Mouse (Mus musculus): ENCODE measurements around the gene Tm7sf3.

Tm7sf3 gene

GRCm38 (mm10) chr6:146660591-146660990 lies 18.0 kb upstream of the Tm7sf3 start:
- no peak for DNase-seq (ENCODE audit: low spot score)

GRCm38 (mm10) chr6:146653197-146653596 lies 10.6 kb upstream of the Tm7sf3 start:
- no peak for DNase-seq (ENCODE audit: low spot score)

DNA sequence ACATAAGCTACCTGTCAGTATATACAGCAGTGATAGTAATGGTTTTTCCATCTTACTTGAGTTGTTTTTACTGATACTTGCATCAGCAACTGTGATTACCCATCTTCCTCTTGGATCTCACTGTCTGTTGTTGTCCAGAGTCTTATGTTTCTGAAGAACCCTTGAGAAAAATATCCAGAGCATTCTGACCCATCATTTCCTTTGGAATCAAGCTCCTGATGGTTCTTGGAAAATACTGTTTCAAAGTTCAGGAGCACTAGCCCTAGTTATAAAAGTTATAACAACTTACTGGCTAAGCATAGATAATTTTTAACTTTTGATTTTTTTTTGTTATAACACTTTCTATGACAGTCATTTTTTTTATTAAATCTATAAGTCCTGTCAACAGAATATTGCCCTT lies 8.8 kb upstream of the Tm7sf3 start:
- no peak for DNase-seq (ENCODE audit: low spot score)

GRCm38 (mm10) chr6:146650013-146650412 lies 7.4 kb upstream of the Tm7sf3 start:
- DNase-seq (ENCODE audit: low spot score): no peak

GRCm38 (mm10) chr6:146643184-146643570 lies 553 bp upstream of the Tm7sf3 start:
- no peak for DNase-seq (ENCODE audit: low spot score)

GRCm38 (mm10) chr6:146641621-146642210 lies 908 bp downstream of the Tm7sf3 start:
- DNase-seq (ENCODE audit: low spot score): no peak

GRCm38 (mm10) chr6:146640991-146641390 lies 1.6 kb downstream of the Tm7sf3 start:
- no peak for DNase-seq (ENCODE audit: low spot score)

- no peak for DNase-seq (ENCODE audit: low spot score)
Observed at GRCm38 (mm10) chr6:146640068-146640965, 2.3 kb downstream of the Tm7sf3 start.

GRCm38 (mm10) chr6:146636482-146636881 lies 6.1 kb downstream of the Tm7sf3 start:
- DNase-seq (ENCODE audit: low spot score): no peak

DNA sequence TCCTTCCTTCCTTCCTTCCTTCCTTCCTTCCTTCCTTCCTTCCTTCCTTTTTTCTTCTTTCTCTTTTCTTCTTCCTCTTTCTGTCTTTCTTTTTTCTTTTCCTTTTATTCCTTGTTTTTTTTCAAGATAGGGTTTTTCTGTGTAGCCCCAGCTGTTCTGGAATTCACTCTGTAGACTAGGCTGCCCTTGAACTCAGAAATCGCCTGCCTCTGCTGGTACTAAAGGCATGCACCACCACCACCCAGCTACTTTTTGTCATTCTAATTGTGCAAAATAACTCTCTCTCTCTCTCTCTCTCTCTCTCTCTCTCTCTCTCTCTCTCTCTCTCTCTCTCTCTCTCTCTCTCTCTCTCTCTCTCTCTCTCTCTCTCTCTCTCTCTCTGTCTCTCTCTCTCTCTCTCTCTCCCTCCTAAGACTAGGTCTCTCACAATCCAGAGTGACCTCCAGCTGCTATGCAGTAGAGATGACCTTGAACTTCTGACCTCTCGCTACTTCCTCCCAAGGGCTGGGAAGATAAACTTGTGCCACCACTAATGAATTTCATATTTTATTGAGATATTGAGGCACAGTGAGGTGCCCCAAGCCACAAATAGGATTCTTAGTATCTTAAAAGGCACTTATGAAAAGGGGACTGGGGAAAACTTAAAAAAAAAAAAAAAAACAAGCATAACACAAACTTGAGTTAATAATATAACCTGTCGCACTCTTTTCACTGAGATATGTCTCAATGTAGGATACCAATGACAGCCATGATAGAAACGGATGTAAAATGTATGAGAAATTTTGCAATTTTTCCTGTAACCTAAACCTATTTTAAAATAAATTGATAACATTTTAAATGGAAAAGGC lies 7.6 kb downstream of the Tm7sf3 start:
- no peak for DNase-seq (ENCODE audit: low spot score)

- DNase-seq (ENCODE audit: low spot score): peak; percentile 21
Observed at GRCm38 (mm10) chr6:146634015-146634722, 8.5 kb downstream of the Tm7sf3 start.

GRCm38 (mm10) chr6:146633629-146634014 lies 9.0 kb downstream of the Tm7sf3 start:
- DNase-seq (ENCODE audit: low spot score): no peak

DNA sequence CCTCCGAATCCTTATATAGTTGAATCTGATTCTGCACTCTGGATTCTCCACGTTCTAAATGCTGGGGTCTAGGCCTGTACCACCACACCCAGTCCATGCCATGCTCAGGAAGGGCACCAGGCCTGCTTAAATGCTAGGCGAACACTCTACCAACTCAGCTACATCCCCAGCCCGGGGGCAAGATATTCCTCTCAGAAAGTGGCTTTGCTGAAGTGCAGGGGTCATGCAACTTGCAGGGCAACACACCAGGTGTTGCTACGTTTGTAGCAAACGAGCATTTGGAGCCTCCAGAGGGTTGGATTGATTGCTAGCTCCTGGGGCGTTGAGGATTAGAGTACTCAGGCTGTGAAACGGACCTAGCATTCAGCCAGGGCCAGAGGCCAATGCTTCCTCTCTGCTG lies 9.5 kb downstream of the Tm7sf3 start:
- no peak for DNase-seq (ENCODE audit: low spot score)

GRCm38 (mm10) chr6:146632403-146632802 lies 10.2 kb downstream of the Tm7sf3 start:
- no peak for DNase-seq (ENCODE audit: low spot score)

- DNase-seq (ENCODE audit: low spot score): no peak
Observed at GRCm38 (mm10) chr6:146631847-146632246, 10.8 kb downstream of the Tm7sf3 start.

DNA sequence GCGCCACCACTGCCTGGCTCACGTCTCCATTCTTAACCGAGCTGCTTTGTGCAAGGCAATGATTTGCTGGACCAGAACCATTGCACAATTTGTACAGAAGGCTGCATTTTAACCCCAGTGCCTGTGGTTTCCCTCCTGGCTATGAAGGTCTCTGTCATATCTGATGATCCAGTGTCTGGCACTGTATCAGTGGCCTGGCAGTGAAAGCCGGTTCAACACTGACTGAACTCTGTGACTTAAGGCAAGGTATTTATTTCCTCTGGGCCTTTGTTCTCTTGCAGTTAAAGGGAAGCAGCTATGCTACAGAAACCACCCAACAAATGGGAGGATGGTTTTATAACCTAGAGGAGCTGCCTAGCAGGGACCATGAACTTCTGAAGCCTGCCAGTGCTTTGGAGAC lies 11.7 kb downstream of the Tm7sf3 start:
- DNase-seq (ENCODE audit: low spot score): no peak

DNA sequence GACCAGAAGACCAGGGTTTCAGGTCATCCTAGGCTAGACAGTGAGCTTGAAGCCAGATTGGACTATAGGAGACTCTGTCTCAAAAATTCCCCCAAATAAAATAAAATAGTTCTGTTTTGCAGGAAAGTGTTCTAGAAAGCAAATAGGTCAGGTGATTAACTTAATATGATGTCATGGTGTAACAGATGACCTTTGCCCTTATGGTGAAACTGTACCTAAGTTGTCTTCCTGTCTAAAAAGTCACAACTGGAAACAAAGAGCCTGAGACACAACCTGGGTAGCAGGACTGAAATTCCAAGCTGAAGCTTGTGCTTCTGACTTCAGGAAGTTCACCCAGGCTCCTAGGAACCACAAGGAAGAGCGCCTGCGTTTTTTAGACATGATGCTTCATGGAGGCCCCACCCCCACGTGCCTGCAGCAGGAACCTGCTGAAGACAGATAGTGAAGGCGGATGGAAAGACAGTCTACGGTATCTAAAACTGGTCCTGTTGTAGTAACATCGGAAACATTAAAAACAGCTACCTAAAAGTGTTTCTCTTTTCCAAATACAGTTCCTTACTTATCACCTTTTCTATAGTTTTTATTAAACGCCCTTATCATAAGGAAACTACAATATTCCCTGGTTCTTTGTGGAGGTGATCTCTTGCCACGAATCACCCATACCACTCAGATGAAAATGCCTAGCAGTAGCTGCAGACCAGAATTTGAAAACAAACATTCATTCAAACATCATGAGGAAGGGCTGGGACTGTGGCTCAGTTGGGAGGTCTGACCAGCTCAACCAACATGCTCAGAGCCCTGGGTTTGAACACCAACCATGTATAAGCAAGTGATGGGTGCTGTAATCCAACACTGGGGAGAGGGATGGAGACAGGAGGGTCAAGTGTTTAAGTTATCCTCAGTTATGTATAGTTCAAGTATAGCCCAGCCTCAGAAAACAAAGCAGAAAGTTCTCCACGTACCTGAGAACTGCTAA lies 12.6 kb downstream of the Tm7sf3 start:
- no peak for DNase-seq (ENCODE audit: low spot score)

DNA sequence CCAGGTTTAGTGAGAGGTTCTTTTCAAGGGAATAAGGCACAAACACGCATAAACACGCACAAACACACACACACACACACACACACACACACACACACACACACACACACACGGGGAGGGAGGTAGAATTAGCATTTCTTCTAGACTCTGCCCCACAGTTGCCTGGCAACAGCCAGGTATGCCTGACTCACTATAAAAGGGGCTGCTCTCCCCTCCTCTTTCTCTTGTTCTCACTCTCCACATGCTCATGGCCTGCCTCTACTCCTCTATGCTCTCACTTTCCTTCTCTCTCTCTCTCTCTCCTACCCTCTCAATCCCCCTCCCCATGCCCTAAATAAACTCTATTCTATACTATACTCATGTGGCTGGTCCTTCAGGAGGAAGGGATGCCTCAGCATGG lies 14.5 kb downstream of the Tm7sf3 start:
- no peak for DNase-seq (ENCODE audit: low spot score)

GRCm38 (mm10) chr6:146616670-146617069 lies 26.0 kb downstream of the Tm7sf3 start:
- no peak for DNase-seq (ENCODE audit: low spot score)

GRCm38 (mm10) chr6:146615891-146616290 lies 26.7 kb downstream of the Tm7sf3 start:
- no peak for DNase-seq (ENCODE audit: low spot score)

GRCm38 (mm10) chr6:146614541-146614940 lies 28.1 kb downstream of the Tm7sf3 start:
- DNase-seq (ENCODE audit: low spot score): no peak
